Mouse (Mus musculus) megakaryocyte-erythroid progenitor cell, adult 5 weeks (primary cell): ENCODE data around the gene Zim1. TPM values are rescaled to one million over a fixed set of nuclear protein-coding genes. Genes with fewer than 3 reads are reported as not detected.

Experiments
- polyA plus RNA-seq: library from polyadenylated mRNA; stranded (reverse); fragments of >175 nt; gene quantifications from 2 replicates; pipeline ENCODE4 v1.2.3, GENCODE M21; 2012

Gene Zim1
- not detected in 2 replicates for polyA plus RNA-seq

DNA sequence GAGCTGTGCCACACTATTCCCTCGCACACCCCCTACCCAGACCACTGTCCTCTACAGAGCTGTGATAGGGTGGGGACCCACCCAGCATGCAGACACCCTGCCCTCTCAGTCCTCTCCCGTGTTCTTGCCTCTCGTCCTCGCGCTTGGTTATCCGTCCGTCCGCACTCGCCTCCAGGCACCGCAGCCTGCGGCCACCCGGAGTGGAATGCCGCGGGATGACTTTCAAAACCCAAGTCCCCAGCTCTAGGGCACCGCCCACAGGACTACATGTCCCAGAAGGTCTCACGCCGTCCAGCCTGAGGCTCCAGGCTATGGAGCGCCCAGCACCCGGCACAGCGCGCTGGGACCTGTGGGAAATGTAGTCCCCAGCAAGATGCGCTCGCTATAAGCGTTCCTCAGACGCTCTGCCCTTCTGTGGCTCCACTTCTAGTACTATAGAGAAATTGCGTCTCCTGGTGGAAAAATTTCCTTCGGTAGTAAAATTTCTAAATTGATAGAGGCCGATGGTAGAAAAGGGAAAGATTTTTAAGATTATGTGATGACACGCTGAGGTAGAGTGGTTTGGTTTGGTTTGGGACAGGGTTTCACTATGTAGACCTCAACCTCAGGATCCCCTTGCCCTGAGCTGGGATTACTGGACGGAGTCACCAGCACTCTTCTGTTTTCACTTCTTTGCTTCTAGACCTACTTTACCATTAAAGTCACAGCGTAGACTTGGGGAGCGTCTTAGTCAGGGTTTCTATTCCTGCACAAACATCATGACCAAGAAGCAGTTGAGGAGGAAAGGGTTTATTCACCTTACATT is at the start of gene Zim1:
Gene Zim1, minus strand, starts transcription at position 210 of the 805 bp plus-strand sequence.

GRCm38 (mm10) chr7:6730241-6730640 is 34.0 kb upstream of the Zim1 start, which contains the start of the genes Peg3 and Usp29:
Gene Peg3, minus strand, starts transcription at chr7:6730431.
Gene Usp29, plus strand, starts transcription at chr7:6730578.

Other genes with a start within 250 kb of the Zim1 start
- 0.03 TPM in 1 of 2 replicates, not detected in the other for gene Olfr1336, start 240.3 kb downstream of the Zim1 start, polyA plus RNA-seq
- gene Olfr1346, start 229.3 kb downstream of the Zim1 start, polyA plus RNA-seq, result not detected in 2 replicates
- not detected in 2 replicates for gene Olfr5, start 209.5 kb downstream of the Zim1 start, polyA plus RNA-seq
- gene Olfr1347, start 196.7 kb downstream of the Zim1 start, polyA plus RNA-seq, result not detected in 2 replicates
- not detected in 2 replicates for gene Olfr1348, start 187.7 kb downstream of the Zim1 start, polyA plus RNA-seq
- gene Olfr1349, start 173.5 kb downstream of the Zim1 start, polyA plus RNA-seq, result not detected in 2 replicates
- gene Olfr1350, start 131.6 kb downstream of the Zim1 start, polyA plus RNA-seq, result not detected in 2 replicates
- 0.03 TPM in 1 of 2 replicates, not detected in the other for gene Peg3, start 34.0 kb upstream of the Zim1 start, polyA plus RNA-seq
- gene Usp29, start 34.1 kb upstream of the Zim1 start, polyA plus RNA-seq, result 0.03 and 0.05 TPM in 2 replicates